Mouse (Mus musculus): Measurements from ENCODE around the gene Slc47a2. TPM values are rescaled to one million over a fixed set of nuclear protein-coding genes. Genes with fewer than 3 reads are reported as not detected.

Gene Slc47a2
- total RNA-seq, 2 experiments from 2014 or later: 0.43 to 0.51 TPM

DNA sequence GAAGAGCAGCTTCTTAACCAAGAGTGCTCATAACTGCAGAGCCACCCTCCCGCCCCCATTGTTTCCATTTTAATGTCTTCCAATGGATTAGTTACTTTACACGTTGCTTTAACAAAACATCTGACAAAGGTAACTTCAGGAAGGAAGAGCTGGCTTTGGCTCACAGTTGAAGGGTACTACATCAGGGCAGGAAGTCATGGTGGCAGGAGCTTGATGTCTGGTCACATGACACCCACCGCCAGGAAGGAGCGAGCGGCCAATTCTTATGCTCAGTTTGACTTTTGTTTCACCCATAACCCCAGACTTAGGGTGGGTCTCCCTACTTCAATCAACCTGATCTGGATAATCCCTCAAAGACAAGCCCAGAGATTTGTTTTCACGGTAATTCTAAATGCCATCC, 83.6 kb downstream of the Slc47a2 start:
- intact Hi-C loops (cut with DNase I): no loop called here

DNA sequence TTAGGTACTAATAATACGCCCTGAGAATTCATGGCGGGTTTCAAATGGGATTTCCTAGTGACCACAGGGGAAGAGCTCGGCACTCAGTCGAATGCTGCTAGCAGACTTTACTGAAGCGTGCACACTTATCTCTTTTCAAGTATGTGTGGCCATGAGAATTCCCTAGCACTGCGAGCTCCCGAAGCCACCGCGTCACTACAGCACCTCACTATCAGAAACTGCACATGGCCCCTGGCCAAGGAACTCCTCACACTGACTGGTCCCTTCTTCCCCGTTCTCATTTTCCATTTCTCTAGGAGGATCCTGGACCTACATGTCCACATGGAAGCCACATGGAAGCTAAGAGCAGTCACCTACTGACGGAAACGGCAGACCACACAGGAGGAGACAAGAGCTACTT, 89.9 kb downstream of the Slc47a2 start:
- intact Hi-C loops (cut with DNase I): no loop called here
- no peak for DNase-seq (ENCODE audit: extremely low spot score in 1 of 2, low spot score in 2 of 2)

More for the DNA sequence above, 83.6 kb downstream of the Slc47a2 start:
- no peak for DNase-seq (ENCODE audit: extremely low spot score in 1 of 2, low spot score in 2 of 2)

DNA sequence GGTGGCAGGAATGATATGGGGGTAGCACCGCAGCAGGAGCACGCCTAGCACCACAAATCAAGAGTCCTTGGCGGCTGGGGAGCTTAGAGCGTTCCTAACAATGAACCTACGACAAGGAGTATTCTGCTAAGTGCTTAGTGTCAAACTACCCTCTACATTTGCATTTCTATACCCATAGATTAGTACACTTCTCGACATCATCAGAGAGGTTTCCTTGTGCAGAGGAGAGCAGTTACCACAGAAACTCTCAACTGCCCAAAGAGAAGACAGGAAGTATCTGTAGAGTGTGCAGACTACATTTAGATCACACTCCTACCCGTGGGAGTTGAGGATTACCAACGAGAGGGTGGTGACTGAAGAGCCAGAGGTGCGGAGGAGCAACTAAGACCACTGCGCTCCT, 90.9 kb downstream of the Slc47a2 start:
- DNase-seq (ENCODE audit: extremely low spot score in 1 of 2, low spot score in 2 of 2): no peak
- intact Hi-C loops (cut with DNase I): no loop called here

Other genes with a start within 250 kb of the Slc47a2 start
- gene Tnfrsf13b, start 216.1 kb downstream of the Slc47a2 start, total RNA-seq (2021): 1 to 10 TPM; 2.1 to 2.5 TPM
- 100 to 1,000 TPM; 428 to 446 TPM for gene Usp22, start 167.8 kb downstream of the Slc47a2 start, total RNA-seq (2021)
- gene Aldh3a1, start 135.3 kb downstream of the Slc47a2 start, total RNA-seq (2021): 1 to 10 TPM; 1.3 to 1.5 TPM
- gene Aldh3a2, start 75.4 kb downstream of the Slc47a2 start, total RNA-seq (2021): 10 to 100 TPM; 50.7 to 51.7 TPM
- 1 to 10 TPM; 2.3 to 3.1 TPM for gene Slc47a1, start 35.5 kb upstream of the Slc47a2 start, total RNA-seq (2021)
- gene Rnf112, start 111.3 kb upstream of the Slc47a2 start, total RNA-seq (2021): 100 to 1,000 TPM; 191 to 198 TPM
- gene Mfap4, start 142.6 kb upstream of the Slc47a2 start, total RNA-seq (2021): 1 to 10 TPM; 7.6 TPM
- gene Mapk7, start 151.5 kb upstream of the Slc47a2 start, total RNA-seq (2021): 10 to 100 TPM; 41.2 to 41.8 TPM
- gene B9d1, start 162.3 kb upstream of the Slc47a2 start, total RNA-seq (2021): 10 to 100 TPM; 35.8 to 36.8 TPM
- gene Epn2, start 236.8 kb upstream of the Slc47a2 start, total RNA-seq (2021): 10 to 100 TPM; 97.6 to 99.1 TPM